Mouse (Mus musculus) embryo, embryonic 9.5 days (tissue): ENCODE data around the gene Cd79b.

ENCODE experiments used
- DNase-seq: peaks from one replicate; pipeline ENCODE4 v3.0.0-alpha.2; 2017; ENCODE audit errors: extremely low spot score

Gene Cd79b

DNA sequence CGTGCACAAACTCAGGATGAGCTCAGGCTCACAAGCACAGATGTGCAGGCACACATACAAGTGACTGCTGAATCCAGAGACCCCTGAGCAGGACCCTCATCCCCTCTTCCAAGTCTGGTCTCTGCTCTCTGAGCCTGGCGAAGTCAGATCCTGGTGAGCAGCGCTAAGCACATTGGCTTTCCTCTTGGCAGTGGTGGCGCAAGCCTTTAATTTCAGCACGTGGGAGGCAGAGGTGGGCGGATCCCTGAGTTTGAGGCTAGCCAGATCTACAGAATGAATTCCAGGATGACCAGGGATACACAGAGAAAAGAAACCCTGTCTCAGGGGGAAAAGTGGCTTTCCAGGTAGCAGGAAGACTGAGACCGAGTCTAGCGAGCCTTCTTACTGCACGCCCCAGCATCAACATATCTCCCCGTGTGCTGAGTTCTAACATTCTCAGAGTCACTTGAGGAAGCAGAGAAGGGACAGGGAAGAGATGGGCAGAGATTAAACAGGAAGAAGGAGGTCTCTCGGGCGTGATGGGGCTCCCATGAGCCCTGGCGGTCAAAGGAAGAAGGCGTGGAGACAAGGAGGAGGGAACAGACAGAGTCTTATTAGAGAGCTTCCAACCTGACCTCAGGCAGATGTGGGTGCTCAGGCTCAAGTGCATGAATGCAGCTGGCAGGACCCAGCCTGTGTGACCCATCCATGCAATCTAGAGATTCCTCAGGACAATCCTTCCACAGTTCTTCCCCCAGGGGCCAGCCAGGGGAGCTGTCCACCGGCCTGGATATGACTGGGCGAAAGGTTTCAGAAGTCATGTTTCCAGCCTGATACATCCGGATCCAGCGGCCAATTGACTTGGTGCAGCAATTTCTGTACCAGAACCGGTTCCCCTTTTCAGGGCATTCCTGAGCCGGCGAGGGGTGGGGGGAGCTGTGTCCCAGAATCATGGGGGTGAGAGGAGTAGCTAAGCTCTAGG is 4.1 kb upstream of the Cd79b start:
- no peak for DNase-seq

DNA sequence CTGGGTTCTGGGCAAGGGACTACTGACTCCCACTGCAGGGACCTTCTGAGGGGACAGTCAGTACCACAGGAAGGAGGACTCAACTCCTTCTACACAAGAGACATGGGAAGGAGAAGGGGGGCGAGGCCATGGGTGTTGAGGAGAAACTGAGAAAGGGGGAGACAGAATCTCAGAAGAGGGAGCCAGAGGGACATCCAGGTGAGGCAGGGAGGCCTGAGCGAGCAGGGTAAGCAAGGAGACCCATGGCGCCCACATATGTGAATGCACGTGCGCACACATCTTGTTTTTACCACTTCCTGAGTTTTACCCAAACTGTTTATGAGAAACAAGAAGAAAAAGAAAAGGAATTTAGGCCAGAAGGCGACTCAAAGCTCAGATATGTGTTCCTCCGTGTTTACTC is 3.2 kb upstream of the Cd79b start:
- no peak for DNase-seq

DNA sequence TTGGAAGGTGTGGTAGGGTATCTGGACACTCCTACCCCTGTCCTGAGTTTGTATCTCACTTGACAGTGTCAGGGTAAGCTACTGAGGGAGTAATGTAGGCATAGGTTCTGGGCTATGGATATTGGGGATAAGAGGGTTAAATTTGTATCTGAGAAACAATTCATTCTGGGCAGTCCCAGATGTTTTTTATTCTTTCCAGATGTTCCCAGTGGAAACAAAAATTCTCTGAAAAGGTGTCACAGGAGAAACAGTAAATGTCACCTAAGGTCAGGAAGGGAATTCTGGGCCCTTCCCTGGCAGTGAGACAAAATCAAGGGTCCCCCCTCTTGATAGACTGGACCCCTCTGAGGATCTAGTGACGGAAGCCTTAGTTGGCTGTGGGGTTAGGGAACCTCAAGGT is 1.9 kb upstream of the Cd79b start:
- no peak for DNase-seq

DNA sequence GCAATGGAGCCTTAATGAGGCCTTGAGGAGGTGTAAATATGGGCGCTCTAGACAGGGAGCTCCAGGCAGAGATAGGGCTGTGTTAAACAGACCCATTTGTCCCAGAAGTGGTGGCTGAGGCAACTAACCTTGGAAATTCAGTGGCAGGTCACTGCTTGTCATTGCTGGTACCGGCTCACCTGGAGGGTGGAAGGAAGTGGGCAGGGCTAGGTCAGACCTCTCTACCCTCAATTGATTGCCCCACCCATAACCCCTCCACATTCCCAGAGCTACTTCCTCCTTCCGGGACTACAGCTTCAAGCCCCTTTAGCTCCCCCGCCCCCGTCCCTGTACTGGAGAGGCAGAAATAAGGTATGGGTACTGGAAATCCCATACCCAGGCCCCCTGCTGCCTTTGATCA is 1.0 kb downstream of the Cd79b start:
- DNase-seq = no peak

DNA sequence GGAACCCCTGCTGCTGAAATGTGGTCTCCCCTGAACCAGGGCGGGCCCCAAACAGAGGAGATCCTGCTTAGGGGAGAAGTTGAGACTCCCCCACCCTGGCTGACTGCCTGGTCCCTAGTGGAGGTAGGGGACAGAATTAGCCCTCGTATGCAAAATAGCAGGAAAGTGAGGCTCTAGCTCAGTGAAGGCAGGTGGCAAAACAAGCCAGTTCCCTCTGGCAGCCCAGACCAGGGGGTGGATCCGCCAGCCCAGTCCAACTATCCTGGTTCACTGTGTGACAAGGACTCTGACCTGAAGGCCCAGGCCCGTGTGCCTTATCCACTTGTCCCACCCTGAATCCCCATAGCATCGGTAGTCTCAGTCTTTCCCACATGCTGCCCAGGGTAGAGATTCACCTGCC is 4.4 kb downstream of the Cd79b start:
- DNase-seq = no peak

DNA sequence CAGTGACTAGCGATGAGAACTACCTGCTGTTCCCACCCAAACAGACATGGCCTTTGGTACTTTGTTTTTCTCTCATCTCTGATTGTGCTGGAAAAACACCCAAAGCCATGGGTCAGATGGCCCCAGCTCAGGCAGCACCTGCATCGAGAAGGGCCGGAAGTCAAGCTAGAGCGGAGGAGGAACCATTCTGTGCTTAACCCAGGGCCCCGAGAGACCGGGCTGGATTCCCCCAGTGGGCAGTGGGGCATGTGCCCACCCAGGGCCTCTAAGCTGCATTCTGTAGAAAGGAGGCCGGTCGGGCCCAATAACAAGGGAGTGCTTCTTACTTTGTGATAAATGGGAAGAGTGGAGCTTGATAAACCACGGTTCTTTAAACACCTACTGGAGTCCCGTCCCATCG is 6.4 kb downstream of the Cd79b start:
- DNase-seq = no peak

DNA sequence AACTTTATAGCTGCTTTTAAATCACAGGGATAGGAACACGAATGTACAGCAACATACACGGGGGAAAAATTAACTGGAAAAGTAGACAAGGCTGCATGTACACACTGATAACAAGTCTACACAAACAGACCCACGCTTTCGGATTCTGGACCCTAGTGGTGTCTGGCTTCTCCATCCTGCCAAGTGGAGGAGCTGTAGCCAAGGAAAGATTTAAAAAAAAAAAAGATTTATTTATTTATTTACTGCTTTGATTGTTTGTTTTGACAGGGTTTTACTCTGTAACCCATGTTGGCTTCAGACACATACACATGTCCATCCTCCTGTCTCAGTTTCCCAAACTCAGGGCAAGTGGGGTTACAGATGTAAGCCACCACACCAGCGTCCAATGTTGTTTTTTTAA is 7.1 kb downstream of the Cd79b start:
- DNase-seq = no peak

DNA sequence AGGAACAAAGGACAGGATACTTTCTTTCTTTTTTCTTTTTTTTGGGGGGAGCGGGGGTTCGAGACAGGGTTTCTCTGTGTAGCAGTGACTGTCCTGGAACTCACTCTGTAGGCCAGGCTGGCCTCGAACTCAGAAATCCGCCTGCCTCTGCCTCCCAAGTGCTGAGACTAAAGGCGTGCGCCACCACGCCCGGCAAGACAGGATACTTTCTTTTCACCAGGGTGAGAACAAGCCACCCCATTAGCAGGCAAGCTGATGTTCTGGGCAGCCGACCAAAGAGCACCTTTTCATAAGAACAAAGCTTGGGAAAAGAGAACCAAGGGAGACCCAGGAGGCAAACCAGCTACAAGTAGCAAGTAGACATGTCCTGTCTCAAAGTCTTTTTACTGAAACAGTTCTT is 7.8 kb downstream of the Cd79b start:
- no peak for DNase-seq

DNA sequence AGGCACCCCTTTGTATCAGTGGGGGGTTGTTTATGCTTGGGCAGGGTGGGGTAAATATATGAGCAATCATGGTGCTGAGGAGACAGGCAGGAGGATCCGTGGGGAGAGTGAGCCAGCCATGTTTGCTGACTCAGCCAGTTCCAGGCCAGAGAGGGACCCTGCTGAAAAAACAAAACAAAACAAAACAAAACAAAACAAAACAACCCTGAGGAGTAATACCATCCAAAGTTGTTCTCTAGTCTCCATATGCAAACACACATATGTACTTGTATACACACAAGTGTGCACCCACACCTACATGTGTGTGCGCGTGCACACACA is 8.5 kb downstream of the Cd79b start:
- no peak for DNase-seq

DNA sequence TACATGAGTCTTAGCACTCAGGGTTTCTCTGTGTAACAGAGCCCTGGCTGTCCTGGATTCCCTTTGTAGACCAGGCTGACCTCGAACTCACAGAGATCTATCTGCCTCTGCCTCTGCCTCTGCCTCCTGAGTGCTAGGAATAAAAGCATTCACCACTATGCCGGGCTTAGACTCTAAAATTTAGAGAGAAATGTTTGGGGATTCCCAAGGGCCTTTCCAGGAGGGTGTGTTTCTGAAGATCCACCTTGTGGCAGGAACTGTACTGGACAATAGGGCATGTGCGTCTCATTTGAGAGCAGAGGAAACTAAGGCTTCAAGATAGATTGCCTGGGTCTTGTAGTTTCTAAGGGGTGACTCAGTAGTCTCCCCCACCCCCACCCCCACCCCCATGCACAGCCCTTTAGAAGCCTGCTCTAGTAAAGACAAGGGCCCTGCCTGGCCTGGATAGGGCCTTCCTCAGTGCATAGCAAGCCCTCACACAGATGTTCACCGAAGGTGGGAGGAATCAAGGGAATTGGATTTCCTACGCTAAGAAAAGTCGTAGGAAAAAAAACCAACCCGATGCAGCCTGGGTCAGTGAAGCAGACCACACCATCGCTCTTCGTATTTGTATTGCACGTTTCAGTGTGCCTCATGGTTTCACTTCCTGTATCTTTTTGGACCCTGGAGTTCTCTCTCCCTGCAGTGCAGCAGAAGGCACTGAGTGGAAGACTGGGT is 9.1 kb downstream of the Cd79b start:
- no peak for DNase-seq

DNA sequence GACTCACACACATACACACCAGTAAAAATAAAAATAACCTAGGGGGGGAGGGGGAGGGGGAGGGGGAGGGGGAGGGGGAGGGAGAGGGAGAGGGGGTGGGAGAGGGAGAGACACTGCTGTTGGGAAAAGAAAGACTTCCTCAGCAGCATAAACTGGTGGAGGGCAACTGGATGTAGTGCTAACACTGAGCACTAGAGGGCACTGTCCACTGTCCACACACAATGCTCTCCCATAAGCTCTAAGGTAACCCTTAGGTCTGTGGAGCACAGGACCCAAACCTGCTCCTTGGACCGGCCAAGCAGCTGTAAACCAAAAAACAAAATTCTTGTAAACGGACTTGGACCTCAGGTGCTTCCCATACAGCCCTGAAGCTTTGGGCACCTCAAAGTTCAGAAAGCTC is 11.9 kb downstream of the Cd79b start:
- peak; percentile 74 for DNase-seq

DNA sequence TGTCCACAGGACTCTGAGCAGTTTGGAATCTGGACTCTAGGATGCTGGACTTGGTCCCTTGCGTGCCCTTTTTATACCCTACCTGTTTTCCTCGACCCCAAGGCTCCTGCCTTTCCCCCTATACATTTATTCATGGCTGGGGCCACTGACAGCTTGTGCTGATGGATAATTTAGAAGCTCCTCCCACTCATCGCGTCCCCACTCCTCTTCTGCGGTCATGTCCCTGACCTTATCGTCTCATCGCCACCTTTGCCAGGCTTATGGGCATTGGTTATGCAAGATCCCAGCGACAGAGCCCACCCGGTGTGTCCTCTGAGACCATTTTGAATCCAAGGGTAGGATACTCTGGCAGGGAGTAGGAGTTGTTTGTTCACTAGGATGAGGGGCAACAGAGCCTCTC is 12.8 kb downstream of the Cd79b start, which contains the start of gene Gh:
Gh (minus strand) TSS at position 101 of the 400 bp plus-strand sequence.
- no peak for DNase-seq

DNA sequence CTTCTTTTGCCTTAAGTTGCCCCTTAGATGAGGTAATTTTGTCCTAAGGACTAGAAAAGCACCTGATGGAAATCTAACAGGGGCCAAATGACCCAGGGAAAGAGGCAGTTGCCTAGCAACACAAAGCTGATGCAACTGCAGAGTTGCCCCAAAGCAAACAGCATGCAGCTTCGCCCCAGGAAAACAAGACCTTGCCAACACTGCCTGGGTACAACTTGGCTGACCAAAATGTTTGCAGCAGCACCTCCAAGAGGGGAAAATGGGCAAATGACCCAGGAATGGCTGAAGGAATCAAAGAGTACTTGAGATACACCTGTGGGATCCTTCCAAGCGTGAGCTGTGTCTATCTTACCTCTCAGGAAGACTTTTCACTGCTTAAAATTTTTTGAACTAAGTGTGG is 22.7 kb downstream of the Cd79b start:
- no peak for DNase-seq

DNA sequence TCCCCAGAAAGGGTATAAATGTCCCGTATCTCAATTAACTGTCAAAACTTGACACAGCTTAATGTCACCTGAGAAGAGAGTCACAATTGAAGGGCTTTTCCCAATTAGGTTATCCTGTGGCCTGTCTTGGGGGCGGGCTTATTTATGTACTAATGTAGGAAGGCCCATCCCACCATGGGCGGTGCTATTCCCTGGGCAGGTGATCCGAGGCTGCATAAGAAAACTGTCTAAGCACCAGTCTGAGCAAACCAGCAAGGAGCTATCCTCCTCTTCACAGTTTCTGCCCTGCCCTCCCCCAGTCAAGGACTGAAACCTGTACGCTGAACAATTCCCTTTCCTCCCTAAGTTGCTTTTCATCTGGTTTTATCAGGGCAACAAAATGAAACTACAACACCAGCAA is 24.2 kb downstream of the Cd79b start:
- DNase-seq = no peak

DNA sequence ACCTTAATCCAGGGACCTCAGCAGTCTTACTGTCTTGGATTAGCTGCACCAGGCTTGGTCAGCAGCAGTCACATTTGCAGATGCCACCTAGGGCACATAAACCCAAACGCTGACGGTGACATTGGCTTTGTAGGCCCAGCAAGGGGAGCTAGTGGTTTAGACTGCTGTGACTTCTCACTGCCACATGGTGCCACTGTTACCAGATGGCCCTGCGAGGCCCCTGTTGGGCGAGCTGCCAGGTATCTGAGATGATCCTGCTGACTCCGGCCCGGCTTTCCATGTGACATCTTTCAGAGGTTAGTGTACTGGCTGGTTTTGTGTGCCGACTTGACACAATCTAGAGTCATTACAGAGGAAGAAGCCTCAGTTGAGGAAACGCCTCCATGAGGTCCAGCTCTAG is 25.2 kb downstream of the Cd79b start:
- no peak for DNase-seq

DNA sequence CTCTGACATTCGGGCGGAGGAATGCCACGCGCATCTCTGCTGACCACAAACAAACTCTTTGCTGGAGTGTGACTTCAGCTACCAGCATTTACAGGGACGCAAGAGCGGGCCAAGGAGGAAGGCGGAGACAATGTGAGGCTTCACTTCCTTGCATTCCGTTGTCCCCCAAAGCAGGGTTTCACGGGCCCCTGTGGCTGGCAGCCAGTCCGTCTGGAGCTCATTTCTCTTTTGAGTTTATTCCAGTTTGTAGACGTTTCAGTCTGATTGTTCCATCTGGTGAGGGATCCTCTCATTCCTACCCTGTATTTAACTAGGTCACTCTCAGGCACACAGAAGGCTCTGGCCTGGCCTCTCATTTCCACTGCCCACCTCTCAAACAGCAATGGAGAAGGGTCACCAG is 27.6 kb downstream of the Cd79b start:
- no peak for DNase-seq

DNA sequence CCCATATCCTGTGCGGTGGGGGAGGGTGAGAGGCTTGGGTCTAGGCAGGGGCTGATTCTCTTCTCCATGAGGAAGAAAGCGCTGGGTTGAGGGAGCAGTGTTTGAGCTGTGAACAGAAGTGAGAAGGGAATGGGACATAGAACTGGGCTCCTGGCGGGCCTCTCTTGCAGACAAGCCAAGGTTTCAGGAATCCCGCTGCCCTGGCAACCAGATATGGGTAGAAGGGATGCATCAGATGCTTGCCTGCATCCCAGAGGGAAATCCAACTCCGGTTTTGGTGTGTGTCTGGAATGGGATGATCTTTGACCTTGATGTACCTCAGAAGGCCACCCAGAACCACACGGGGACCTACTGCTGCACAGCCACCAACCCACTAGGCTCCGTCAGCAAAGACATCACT is 28.4 kb downstream of the Cd79b start:
- DNase-seq = no peak

DNA sequence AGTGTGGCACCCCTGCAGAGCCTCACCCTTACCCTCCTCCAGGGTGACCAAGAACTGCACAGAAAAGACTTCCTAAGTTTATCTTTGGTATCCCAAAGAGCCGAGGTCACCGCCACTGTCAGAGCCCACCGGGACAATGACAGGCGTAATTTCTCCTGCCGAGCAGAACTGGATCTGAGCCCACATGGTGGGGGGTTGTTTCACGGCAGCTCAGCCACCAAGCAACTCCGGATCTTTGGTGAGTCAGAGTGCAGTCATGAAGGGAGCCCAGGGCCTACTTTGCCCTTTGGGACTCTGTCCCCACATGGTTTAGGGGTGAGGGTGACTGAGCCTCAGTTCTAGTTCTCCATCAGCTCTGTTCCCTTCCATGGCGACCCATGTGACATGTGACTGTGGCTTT is 30.4 kb downstream of the Cd79b start:
- DNase-seq = no peak

DNA sequence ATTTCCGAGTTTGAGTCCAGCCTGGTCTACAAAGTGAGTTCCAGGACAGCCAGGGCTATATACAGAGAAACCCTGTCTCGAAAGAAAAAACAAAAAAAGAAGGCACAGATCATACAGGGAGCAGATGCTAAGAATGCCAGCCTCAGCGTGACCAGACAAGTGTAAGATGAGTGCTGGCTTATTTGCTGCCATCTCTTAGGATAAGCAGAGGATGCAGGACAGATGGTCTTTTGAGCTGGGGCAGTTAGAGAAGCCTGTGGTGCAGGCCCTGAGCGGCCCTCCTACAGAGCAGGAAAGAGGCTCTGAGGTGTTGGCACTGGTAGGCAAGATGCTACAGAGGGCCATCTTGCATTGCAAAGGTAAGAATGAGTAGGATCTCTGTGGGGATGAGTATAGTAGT is 31.2 kb downstream of the Cd79b start:
- DNase-seq = no peak

DNA sequence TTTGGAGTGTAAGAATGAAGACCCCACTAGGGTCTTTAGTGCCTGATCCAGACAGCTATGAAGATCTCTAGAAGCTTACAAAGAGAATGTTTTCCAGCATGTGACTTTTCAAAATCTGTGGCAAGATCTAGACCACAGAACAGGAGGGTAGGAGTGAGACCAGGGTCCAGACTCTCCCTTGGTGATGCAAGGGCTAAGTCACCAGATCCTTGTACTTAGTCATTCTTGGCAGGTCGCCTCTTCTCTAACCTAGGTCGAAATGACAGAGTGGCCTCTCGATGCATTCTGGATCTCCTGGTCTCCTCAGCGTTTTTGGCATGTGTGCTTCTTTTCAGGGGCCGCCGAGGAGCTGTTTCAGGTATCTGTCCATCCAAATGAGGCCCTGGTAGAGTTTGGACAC is 32.1 kb downstream of the Cd79b start:
- DNase-seq = no peak

DNA sequence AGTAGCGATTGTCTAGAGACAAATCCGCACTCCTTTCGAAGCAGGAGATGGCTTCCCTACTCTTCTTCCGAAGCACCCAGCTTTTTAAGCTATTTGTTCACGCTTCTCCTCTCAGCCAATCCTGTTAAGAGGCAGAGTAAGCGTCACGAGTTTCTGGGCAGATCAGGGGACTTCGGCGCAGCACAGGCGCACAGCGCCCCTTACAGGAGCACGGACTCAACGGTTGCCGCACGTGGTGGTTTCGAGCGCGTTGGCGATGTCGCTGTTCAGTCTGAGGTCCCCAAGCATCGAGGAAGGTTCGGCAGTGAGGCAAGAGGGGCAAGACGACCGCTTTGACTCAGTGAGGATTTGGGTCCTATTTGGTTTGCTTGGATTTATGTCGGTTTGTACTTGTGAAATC is 38.1 kb downstream of the Cd79b start, which contains the start of gene Tcam1:
Tcam1 (plus strand) TSS at position 219 of the 400 bp plus-strand sequence.
- peak; percentile 92 for DNase-seq

DNA sequence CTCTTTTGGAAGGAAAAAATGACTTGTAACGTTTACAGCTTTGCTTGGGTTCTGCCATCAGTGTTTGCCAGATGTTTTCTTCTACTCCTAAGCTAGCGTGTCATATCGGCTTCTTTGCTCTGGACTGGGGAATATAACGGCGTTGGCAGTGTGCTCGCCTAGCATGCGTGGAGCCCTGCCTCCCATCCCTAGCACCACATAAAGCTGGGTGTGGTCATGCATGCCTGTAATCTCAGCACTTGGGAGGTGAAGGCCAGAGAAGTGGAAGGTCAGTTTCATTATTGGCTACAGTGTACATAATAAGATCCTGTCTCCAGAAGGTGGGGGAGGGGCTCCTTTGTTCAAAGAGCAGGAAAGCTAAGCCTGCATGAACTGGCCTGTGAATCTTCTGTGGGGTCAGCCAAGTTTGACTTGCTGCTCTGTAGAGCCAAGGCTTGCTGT is 39.6 kb downstream of the Cd79b start:
- DNase-seq = no peak

DNA sequence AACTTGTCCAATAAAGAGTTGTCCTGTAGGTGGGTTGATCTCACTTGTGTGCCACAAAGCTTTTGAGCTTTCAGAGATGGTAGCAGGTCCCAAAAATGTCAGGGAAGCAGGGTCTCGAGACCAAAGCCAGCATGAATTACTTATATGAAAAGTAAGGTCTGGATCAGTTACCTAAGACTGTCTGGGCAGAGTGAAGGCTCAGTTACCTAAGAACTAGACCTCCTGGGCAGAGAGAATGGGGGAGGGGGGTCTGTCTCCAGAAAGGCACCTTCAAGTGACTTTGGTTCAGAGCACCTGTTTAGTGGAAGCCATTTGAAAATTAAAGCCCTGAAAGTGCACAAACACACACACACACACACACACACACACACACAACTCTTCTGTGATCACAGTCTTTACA is 40.2 kb downstream of the Cd79b start:
- DNase-seq = no peak
